Comparison of ENCODE assay signal across 15 mouse cellular contexts in genomic region chr2:121787271-121787670, GRCm38 (mm10). TPM values are rescaled to one million over a fixed set of nuclear protein-coding genes. Genes with fewer than 3 reads are reported as not detected.
DNase-seq lines count a peak whose midpoint lies in the region; ATAC-seq and TF ChIP-seq lines count a peak whose summit lies in the region.
"Had no signal": no experiment of that assay in that cellular context is flagged by ENCODE, and none has a peak within 500 bp of the region (broad histone marks: within the 10 kb centered on the region; RNA-seq: fewer than 3 reads in every experiment).

No protein-coding gene starts in this region.

- no peak overlapping the region for H3K9ac ChIP-seq in limb, embryonic 11.5 days (ENCODE audit: low read length)
- no peak overlapping the region for H3K9ac ChIP-seq in limb, embryonic 14.5 days (ENCODE audit: low read depth, low read length, severe bottlenecking)
- H3K9ac ChIP-seq: kidney, embryonic 15.5 days had no signal

- H3K9me3 ChIP-seq in limb, embryonic 11.5 days (ENCODE audit: control insufficient read depth, low read length): no peaks in the 10 kb centered on the region
- H3K9me3 ChIP-seq in limb, embryonic 10.5 days (replicated peaks): no peaks in the 10 kb centered on the region
- H3K9me3 ChIP-seq in limb, embryonic 14.5 days (ENCODE audit: control insufficient read depth, low read length): no peaks in the 10 kb centered on the region
- H3K9me3 ChIP-seq: kidney, embryonic 15.5 days had no signal

- H3K27ac ChIP-seq in limb, embryonic 11.5 days (replicated peaks; ENCODE audit: low read depth, low read length): no peak overlapping the region
- H3K27ac ChIP-seq in limb, embryonic 10.5 days: no peak overlapping the region
- H3K27ac ChIP-seq in limb, embryonic 14.5 days (replicated peaks; ENCODE audit: low read depth, low read length): no peak overlapping the region
- H3K27ac ChIP-seq: kidney, embryonic 15.5 days; left cerebral cortex, adult 2 months; macrophage had no signal

- DNase-seq in limb, embryonic 11.5 days (ENCODE audit: low spot score): peak; percentile 36
- no peak for DNase-seq in limb, embryonic 10.5 days (ENCODE audit: low spot score)
- peak; percentile 25 for DNase-seq in MN1 (ENCODE audit: low spot score)
- DNase-seq in embryo, embryonic 11 days: peak; percentile 15
- no peak for DNase-seq in limb, embryonic 14.5 days (ENCODE audit: low spot score)
- DNase-seq in cerebellum, adult 8-10 months: no peak
- DNase-seq in left cerebral cortex, adult 18-20 months (ENCODE audit: low spot score in 2 of 2): no peak
- DNase-seq: adrenal gland, postnatal 36 days; cerebellum, adult 11-12 months; right cerebral cortex, adult 18-20 months; thymus, postnatal 4 days had no signal

- no peak for TF ChIP-seq POLR2A in limb, embryonic 14.5 days (IDR thresholded peaks at IDR 0.05; ENCODE audit: borderline replicate concordance, extremely low read depth, insufficient read depth, insufficient read length)

- no peaks in the 10 kb centered on the region for H3K27me3 ChIP-seq in limb, embryonic 11.5 days (ENCODE audit: control insufficient read depth, insufficient read depth, low read length)
- H3K27me3 ChIP-seq in limb, embryonic 10.5 days (ENCODE audit: low read depth, poor library complexity, severe bottlenecking): no peaks in the 10 kb centered on the region
- no peaks in the 10 kb centered on the region for H3K27me3 ChIP-seq in limb, embryonic 14.5 days (ENCODE audit: control insufficient read depth, insufficient read depth, low read length)
- H3K27me3 ChIP-seq: kidney, embryonic 15.5 days had no signal

- H3K4me2 ChIP-seq in limb, embryonic 11.5 days (ENCODE audit: low read depth, severe bottlenecking): no peak overlapping the region
- H3K4me2 ChIP-seq in limb, embryonic 14.5 days (replicated peaks; ENCODE audit: low read depth, low read length, severe bottlenecking): 0 out of 2 replicates have a peak overlapping the region, but pooled peaks have one; percentile 6
- H3K4me2 ChIP-seq: kidney, embryonic 15.5 days had no signal

- H3K4me3 ChIP-seq in limb, embryonic 11.5 days (ENCODE audit: low read depth, low read length): no peak overlapping the region
- H3K4me3 ChIP-seq in limb, embryonic 10.5 days: no peak overlapping the region
- H3K4me3 ChIP-seq in limb, embryonic 14.5 days (replicated peaks; ENCODE audit: low read length): no peak overlapping the region
- H3K4me3 ChIP-seq: kidney, embryonic 15.5 days; left cerebral cortex, adult 2 months had no signal

- 32% methylated on average over 7 of the region's 7 CpGs for WGBS in limb, embryonic 11.5 days
- whole genome bisulfite sequencing in limb, embryonic 10.5 days: 44% methylated on average over 7 of the region's 7 CpGs
- 21% methylated on average over 7 of the region's 7 CpGs for WGBS in limb, embryonic 14.5 days

- H3K4me1 ChIP-seq in limb, embryonic 11.5 days (ENCODE audit: control insufficient read depth, insufficient read depth, low read length): no peaks in the 10 kb centered on the region
- H3K4me1 ChIP-seq in limb, embryonic 10.5 days: peaks cover 30% of the 10 kb centered on the region
- H3K4me1 ChIP-seq in limb, embryonic 14.5 days (ENCODE audit: control insufficient read depth, insufficient read depth, low read length): peaks cover 5% of the 10 kb centered on the region; the same call in 1 of the 2 replicates

- no peaks in the 10 kb centered on the region for H3K36me3 ChIP-seq in limb, embryonic 11.5 days (ENCODE audit: control insufficient read depth, insufficient read depth, low read length)
- no peaks in the 10 kb centered on the region for H3K36me3 ChIP-seq in limb, embryonic 10.5 days
- H3K36me3 ChIP-seq in limb, embryonic 14.5 days (ENCODE audit: control insufficient read depth, insufficient read depth, low read length): no peaks in the 10 kb centered on the region
- H3K36me3 ChIP-seq: kidney, embryonic 15.5 days had no signal

- no peak for ATAC-seq in limb, embryonic 11.5 days (ENCODE audit: insufficient number of reproducible peaks, low FRiP score, low TSS enrichment, low read depth)
- ATAC-seq in limb, embryonic 14.5 days (ENCODE audit: low FRiP score, low read depth): no peak

RNA-seq across cellular contexts. Expression of gene Frmd5, which starts 19.6 kb away (rescaled TPM):
- 2.8 and 2.9 TPM in 2 replicates for polyA plus RNA-seq in limb, embryonic 11.5 days (2014; fragmentation: Nextera tagmentation; extraction: Ambion mirVana)
- 1.7 and 2.4 TPM in 2 replicates for polyA plus RNA-seq in limb, embryonic 10.5 days (2016; fragmentation: Nextera tagmentation; extraction: Ambion mirVana)
- polyA plus RNA-seq in limb, embryonic 14.5 days (2012; rRNA removed): 1.8 and 2.2 TPM in 2 replicates
- 0.78 and 1.3 TPM in 2 replicates for polyA plus RNA-seq in limb, embryonic 14.5 days (2014; fragmentation: Nextera tagmentation; extraction: Ambion mirVana)
- total RNA-seq in left cerebral cortex, adult 18-20 months (2021): 10 to 100 TPM; 51.7 to 53.0 TPM
- total RNA-seq: granulocyte monocyte progenitor cell, adult 5-6 weeks had no signal
- polyA plus RNA-seq: macrophage had no signal

Comparison
In these comparisons a context has a peak if more than half of its experiments do, and no peak if none do; other contexts are left out.
1. DNase-seq: peak in limb, embryonic 11.5 days (single experiment), MN1 (single experiment) and embryo, embryonic 11 days (single experiment); none in limb, embryonic 10.5 days (single experiment), limb, embryonic 14.5 days (single experiment), cerebellum, adult 8-10 months (single experiment) and left cerebral cortex, adult 18-20 months (0 of 2).